Mouse (Mus musculus): Measurements from ENCODE around the gene Ehhadh. TPM values are rescaled to one million over a fixed set of nuclear protein-coding genes. Genes with fewer than 3 reads are reported as not detected.

Ehhadh gene
- 2.4 to 3.0 TPM (median 2.6 TPM) in 4 replicates for total RNA-seq (2023)

GRCm38 (mm10) chr16:21787516-21788353 is at the start of gene Ehhadh:
Gene Ehhadh, minus strand, starts transcription at chr16:21787807.

GRCm38 (mm10) chr16:21793875-21794696 is 6.5 kb upstream of the Ehhadh start, which contains the start of gene Map3k13:
Gene Map3k13, plus strand, starts transcription at chr16:21794346.

Other genes with a start within 250 kb of the Ehhadh start
- gene 2510009E07Rik, start 93.1 kb downstream of the Ehhadh start, total RNA-seq (2023), result 0.35 to 1.2 TPM (median 0.71 TPM) in 4 replicates
- 0.56 to 0.92 TPM (median 0.66 TPM) in 4 replicates for gene Map3k13, start 6.5 kb upstream of the Ehhadh start, total RNA-seq (2023)
- 7.0 to 8.7 TPM (median 8.0 TPM) in 4 replicates for gene Tmem41a, start 159.7 kb upstream of the Ehhadh start, total RNA-seq (2023)
- 0.27 to 0.53 TPM (median 0.36 TPM) in 3 of 4 replicates, not detected in the other for gene Liph, start 207.9 kb upstream of the Ehhadh start, total RNA-seq (2023)
- 118 to 138 TPM (median 127 TPM) in 4 replicates for gene Senp2, start 221.7 kb upstream of the Ehhadh start, total RNA-seq (2023)